Mouse (Mus musculus) lung, adult 2 months (tissue): ENCODE data around the gene Lcp1.

ENCODE experiments used
- CTCF ChIP-seq: fragments of 200-500 bp; IDR thresholded peaks from 2 replicates; pipeline ENCODE4 v1.5.1; 2011; ENCODE audit warnings: mild to moderate bottlenecking, low read length, control low read depth; ENCODE audit not compliant: insufficient read depth
- POLR2A ChIP-seq: fragments of 200-500 bp; IDR thresholded peaks from 2 replicates; pipeline ENCODE4 v1.6.1; 2011; ENCODE audit warnings: low read depth, mild to moderate bottlenecking, control low read depth, low read length, borderline replicate concordance; ENCODE audit errors: extremely low read depth

- TF ChIP-seq CTCF = no peak
- no peak for TF ChIP-seq POLR2A
These were observed 49.7 kb downstream of the Lcp1 start for GRCm38 (mm10) chr14:75180551-75180978.
